Mouse (Mus musculus) ES-Bruce4 (cell line): ENCODE results near the gene Ttll5. TPM values are rescaled to one million over a fixed set of nuclear protein-coding genes. Genes with fewer than 3 reads are reported as not detected.

Experiments
- H3K27ac ChIP-seq: 2 replicates; pipeline ENCODE4 v1.5.1; 2012; ENCODE audit warnings: low read length, inconsistent platforms; ENCODE audit not compliant: insufficient read depth
- H3K27me3 ChIP-seq: 2 replicates; pipeline ENCODE4 v1.6.1; 2012; ENCODE audit warnings: mild to moderate bottlenecking, low read length, inconsistent platforms; ENCODE audit not compliant: control insufficient read depth, poor library complexity, insufficient read depth, severe bottlenecking
- H3K36me3 ChIP-seq: 2 replicates; pipeline ENCODE4 v1.6.1; 2012; ENCODE audit warnings: inconsistent platforms, mild to moderate bottlenecking, low read length, moderate library complexity; ENCODE audit not compliant: control insufficient read depth, poor library complexity, insufficient read depth, severe bottlenecking
- H3K4me1 ChIP-seq: one replicate; pipeline ENCODE4 v1.8.1; 2011; ENCODE audit warnings: low read length; ENCODE audit not compliant: control insufficient read depth, insufficient read depth
- H3K4me3 ChIP-seq: 2 replicates; pipeline ENCODE4 v1.5.1; 2011; ENCODE audit warnings: low read depth, mild to moderate bottlenecking, low read length
- H3K9ac ChIP-seq: 2 replicates; pipeline ENCODE4 v1.6.1; 2012; ENCODE audit warnings: low read depth, mild to moderate bottlenecking, inconsistent platforms; ENCODE audit not compliant: poor library complexity, severe bottlenecking
- H3K9me3 ChIP-seq: replicated peaks from 2 replicates; pipeline ENCODE4 v1.6.1; 2012; ENCODE audit warnings: mild to moderate bottlenecking, low read length, inconsistent platforms; ENCODE audit not compliant: control insufficient read depth, poor library complexity, insufficient read depth, severe bottlenecking
- CTCF ChIP-seq: IDR thresholded peaks from one replicate; pipeline ENCODE4 v1.8.1; 2011; ENCODE audit warnings: low read depth, low read length
- EP300 ChIP-seq: IDR thresholded peaks from 2 replicates; pipeline ENCODE4 v1.6.1; 2011; ENCODE audit warnings: low read depth, low read length; ENCODE audit not compliant: insufficient read depth
- POLR2A ChIP-seq: IDR thresholded peaks from one replicate; pipeline ENCODE4 v1.8.1; 2011; ENCODE audit warnings: low read length; ENCODE audit not compliant: insufficient read depth
- polyA plus RNA-seq: library from polyadenylated mRNA; stranded (reverse); fragments of >200 nt; gene quantifications from 2 replicates; pipeline ENCODE4 v1.2.4, GENCODE M21; 2011; ENCODE audit warnings: low read depth; ENCODE audit not compliant: missing spikeins, insufficient read depth, insufficient read length

Gene Ttll5
- polyA plus RNA-seq, 1 experiment, result 19.4 TPM

DNA sequence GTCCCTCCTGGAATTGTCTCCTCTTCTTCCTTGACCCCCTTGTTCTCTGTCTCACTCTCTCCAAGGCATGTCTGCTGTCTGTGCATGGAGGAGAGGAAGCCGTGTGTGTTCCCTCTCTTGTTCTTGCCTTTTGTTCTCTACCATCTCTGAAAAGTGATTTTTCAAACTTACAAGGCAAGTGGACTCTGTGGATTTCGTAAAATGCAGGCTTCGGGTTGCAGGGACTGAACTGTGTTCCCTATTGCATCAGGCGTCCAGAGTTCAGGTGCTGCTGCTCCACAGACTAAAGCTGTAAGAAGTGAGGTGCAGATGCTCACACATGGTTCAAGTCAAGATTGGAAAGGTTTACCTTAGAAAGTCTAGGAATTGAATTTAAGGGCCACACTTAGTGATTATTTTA, 126.6 kb downstream of the Ttll5 start:
- Histone ChIP-seq H3K27ac (no peak overlapping the region), H3K4me1 (peaks cover 5% of the 10 kb centered on the region)

DNA sequence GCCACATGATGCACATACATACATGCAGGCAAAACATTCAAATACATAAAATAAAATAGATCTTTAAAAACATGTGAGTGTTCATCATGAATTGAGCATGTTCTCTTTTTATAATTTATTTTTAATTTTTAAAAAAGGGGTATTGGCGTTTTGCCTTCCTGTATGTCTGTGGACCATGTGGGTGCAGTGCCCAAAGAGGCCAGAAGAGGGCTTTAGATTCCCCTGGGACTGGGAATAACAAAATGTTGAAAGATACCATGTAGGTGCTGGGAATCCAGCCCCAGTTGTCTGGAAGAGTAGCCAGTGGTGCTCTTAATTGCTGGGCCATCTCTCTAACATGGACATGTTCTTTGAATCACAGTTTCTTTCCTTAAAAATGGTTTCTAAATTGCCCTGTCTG, 127.4 kb downstream of the Ttll5 start:
- Histone ChIP-seq H3K27ac (no peak overlapping the region), H3K9me3 (no peaks in the 10 kb centered on the region), H3K9ac (no peak overlapping the region), H3K4me3 (no peak overlapping the region), H3K27me3 (no peaks in the 10 kb centered on the region), H3K36me3 (0 out of 2 replicates have a peak, but pooled peaks cover 2% of the 10 kb centered on the region), H3K4me1 (peaks cover 5% of the 10 kb centered on the region)
- TF ChIP-seq EP300, result no peak
- no peak for TF ChIP-seq POLR2A
- no peak for TF ChIP-seq CTCF

More for the DNA sequence above, 126.6 kb downstream of the Ttll5 start:
- 0 out of 2 replicates have a peak, but pooled peaks cover 2% of the 10 kb centered on the region for H3K36me3 ChIP-seq
- no peak overlapping the region for H3K4me3 ChIP-seq
- no peak for TF ChIP-seq EP300
- no peak for TF ChIP-seq CTCF
- TF ChIP-seq POLR2A, result no peak
- no peaks in the 10 kb centered on the region for H3K9me3 ChIP-seq
- no peak overlapping the region for H3K9ac ChIP-seq
- H3K27me3 ChIP-seq, result no peaks in the 10 kb centered on the region

GRCm38 (mm10) chr12:85952349-85952748, 127.9 kb downstream of the Ttll5 start:
- TF ChIP-seq EP300 (no peak), CTCF (no peak), POLR2A (no peak)
- Histone ChIP-seq H3K27me3 (no peaks in the 10 kb centered on the region), H3K9ac (no peak overlapping the region), H3K27ac (no peak overlapping the region), H3K4me3 (no peak overlapping the region), H3K4me1 (peaks cover 5% of the 10 kb centered on the region), H3K36me3 (0 out of 2 replicates have a peak, but pooled peaks cover 2% of the 10 kb centered on the region), H3K9me3 (no peaks in the 10 kb centered on the region)

- Histone ChIP-seq H3K9me3 (no peaks in the 10 kb centered on the region), H3K4me1 (peaks cover 3% of the 10 kb centered on the region), H3K27ac (no peak overlapping the region), H3K36me3 (0 out of 2 replicates have a peak, but pooled peaks cover 2% of the 10 kb centered on the region), H3K4me3 (no peak overlapping the region), H3K9ac (no peak overlapping the region), H3K27me3 (no peaks in the 10 kb centered on the region)
- no peak for TF ChIP-seq EP300
- peak; percentile 48 for TF ChIP-seq CTCF
Measured at GRCm38 (mm10) chr12:85954167-85954566, 129.7 kb downstream of the Ttll5 start.

DNA sequence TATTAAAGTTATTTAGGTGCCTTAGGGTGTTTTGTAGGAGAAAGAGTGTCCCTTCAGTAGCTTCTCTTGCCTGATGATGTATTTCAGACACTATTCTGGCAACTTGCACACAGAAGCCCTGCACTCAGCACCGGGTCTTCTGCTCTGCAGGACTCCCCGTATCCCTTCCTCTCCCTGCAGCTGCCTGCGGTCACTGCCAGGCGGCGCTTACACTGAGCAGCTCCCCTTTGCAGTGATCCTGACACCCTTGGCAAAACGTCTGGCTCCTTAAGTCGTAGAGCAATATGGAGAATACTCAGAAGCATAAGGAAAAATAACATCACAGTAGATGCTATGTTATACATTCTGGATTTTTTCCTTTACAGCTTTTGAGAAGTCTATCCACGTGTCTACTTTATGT, 130.6 kb downstream of the Ttll5 start:
- Histone ChIP-seq H3K36me3 (0 out of 2 replicates have a peak, but pooled peaks cover 2% of the 10 kb centered on the region), H3K4me1 (no peaks in the 10 kb centered on the region), H3K27ac (no peak overlapping the region), H3K9ac (no peak overlapping the region), H3K27me3 (no peaks in the 10 kb centered on the region), H3K9me3 (no peaks in the 10 kb centered on the region), H3K4me3 (no peak overlapping the region)
- TF ChIP-seq POLR2A, result no peak
- no peak for TF ChIP-seq CTCF
- TF ChIP-seq EP300, result no peak

- no peak for TF ChIP-seq POLR2A
- no peak for TF ChIP-seq EP300
- TF ChIP-seq CTCF, result no peak
- Histone ChIP-seq H3K36me3 (0 out of 2 replicates have a peak, but pooled peaks cover 2% of the 10 kb centered on the region), H3K27ac (no peak overlapping the region)
Measured at GRCm38 (mm10) chr12:85955690-85956089, 131.2 kb downstream of the Ttll5 start.

More at GRCm38 (mm10) chr12:85955690-85956089, 131.2 kb downstream of the Ttll5 start:
- Histone ChIP-seq H3K27me3 (no peaks in the 10 kb centered on the region), H3K4me1 (no peaks in the 10 kb centered on the region), H3K9ac (no peak overlapping the region), H3K9me3 (no peaks in the 10 kb centered on the region), H3K4me3 (no peak overlapping the region)
